Mouse (Mus musculus) hematopoietic multipotent progenitor cell, adult 10-12 weeks (in vitro differentiated cells): ENCODE data around the gene Adam1b. TPM values are rescaled to one million over a fixed set of nuclear protein-coding genes. Genes with fewer than 3 reads are reported as not detected.

ENCODE experiments used
- polyA plus RNA-seq: library from polyadenylated mRNA; stranded (reverse); fragments of >175 nt; gene quantifications from 2 replicates; pipeline ENCODE4 v1.2.3, GENCODE M21; 2012; ENCODE audit warnings: low replicate concordance

The Adam1b gene
- not detected in 2 replicates for polyA plus RNA-seq

GRCm38 (mm10) chr5:121503231-121503630, at the start of gene Adam1b:
Gene Adam1b (minus strand): TSS chr5:121503435.

GRCm38 (mm10) chr5:121545793-121546529, 42.7 kb upstream of the Adam1b start, which contains the start of gene Mapkapk5:
Gene Mapkapk5 (minus strand): TSS chr5:121545905.

GRCm38 (mm10) chr5:121544910-121545792, 41.9 kb upstream of the Adam1b start, which contains the start of the genes Adam1a and Gm42878:
Gene Adam1a (minus strand): TSS chr5:121545482.
Gene Gm42878 (minus strand): TSS chr5:121545482.

GRCm38 (mm10) chr5:121452026-121452869, 51.0 kb downstream of the Adam1b start, which contains the start of gene Erp29:
Gene Erp29 (minus strand): TSS chr5:121452506.

GRCm38 (mm10) chr5:121451644-121452025, 51.6 kb downstream of the Adam1b start, which contains the start of gene Tmem116:
Gene Tmem116 (plus strand): TSS chr5:121451893.

Other genes starting within 250 kb of the Adam1b start
- 36.8 and 57.1 TPM in 2 replicates for gene Trafd1, start 117.8 kb downstream of the Adam1b start, polyA plus RNA-seq
- 1.6 and 3.6 TPM in 2 replicates for gene Naa25, start 105.5 kb downstream of the Adam1b start, polyA plus RNA-seq
- gene Tmem116, start 51.5 kb downstream of the Adam1b start, polyA plus RNA-seq: 0.36 and 1.7 TPM in 2 replicates
- gene Erp29, start 50.9 kb downstream of the Adam1b start, polyA plus RNA-seq: 193 and 340 TPM in 2 replicates
- gene Adam1a, start 42.0 kb upstream of the Adam1b start, polyA plus RNA-seq: 0.22 and 0.35 TPM in 2 replicates
- gene Gm42878, start 42.0 kb upstream of the Adam1b start, polyA plus RNA-seq: 0.12 TPM in 1 of 2 replicates, not detected in the other
- 16.9 and 51.0 TPM in 2 replicates for gene Mapkapk5, start 42.5 kb upstream of the Adam1b start, polyA plus RNA-seq
- 363 and 626 TPM in 2 replicates for gene Aldh2, start 90.4 kb upstream of the Adam1b start, polyA plus RNA-seq
- 2.0 and 4.2 TPM in 2 replicates for gene Acad12, start 115.5 kb upstream of the Adam1b start, polyA plus RNA-seq
- 3.6 and 4.8 TPM in 2 replicates for gene Acad10, start 157.1 kb upstream of the Adam1b start, polyA plus RNA-seq
- gene Brap, start 157.1 kb upstream of the Adam1b start, polyA plus RNA-seq: 14.4 and 16.1 TPM in 2 replicates
- 22.4 and 97.1 TPM in 2 replicates for gene Atxn2, start 207.9 kb upstream of the Adam1b start, polyA plus RNA-seq